Mouse (Mus musculus) thymus, adult 2 months (tissue): ENCODE data around the gene Aldh4a1. TPM values are rescaled to one million over a fixed set of nuclear protein-coding genes. Genes with fewer than 3 reads are reported as not detected.

Source experiments
- DNase-seq: peaks from one replicate; pipeline ENCODE4 v3.0.0; 2021
- H3K27ac ChIP-seq: fragments of 200-500 bp; 2 replicates; pipeline ENCODE4 v1.5.1; 2012; ENCODE audit warnings: low read length, control low read depth; ENCODE audit not compliant: control insufficient read depth, insufficient read depth
- H3K27me3 ChIP-seq: fragments of 200-500 bp; 2 replicates; pipeline ENCODE4 v1.6.1; 2012; ENCODE audit warnings: mild to moderate bottlenecking, low read length, moderate library complexity, mixed read lengths; ENCODE audit not compliant: control insufficient read depth, insufficient read depth
- H3K36me3 ChIP-seq: fragments of 200-500 bp; 2 replicates; pipeline ENCODE4 v1.6.1; 2012; ENCODE audit warnings: mild to moderate bottlenecking, low read length, moderate library complexity; ENCODE audit not compliant: control insufficient read depth, insufficient read depth
- H3K4me1 ChIP-seq: fragments of 200-500 bp; replicated peaks from 2 replicates; pipeline ENCODE4 v1.6.1; 2012; ENCODE audit warnings: low read length; ENCODE audit not compliant: control insufficient read depth, insufficient read depth
- H3K4me3 ChIP-seq: fragments of 200-500 bp; 2 replicates; pipeline ENCODE4 v1.5.1; 2012; ENCODE audit warnings: mild to moderate bottlenecking, low read length, control low read depth, moderate library complexity; ENCODE audit not compliant: control insufficient read depth, insufficient read depth
- CTCF ChIP-seq: fragments of 200-500 bp; IDR thresholded peaks from 2 replicates; pipeline ENCODE4 v1.5.1; 2012; ENCODE audit warnings: mild to moderate bottlenecking, control low read depth, low read length, moderate library complexity, borderline replicate concordance; ENCODE audit not compliant: control insufficient read depth, poor library complexity, insufficient read depth; ENCODE audit errors: extremely low read depth
- POLR2A ChIP-seq: fragments of 200-500 bp; IDR thresholded peaks from 2 replicates; pipeline ENCODE4 v1.6.1; 2012; ENCODE audit warnings: mild to moderate bottlenecking, low read length, control low read depth, moderate library complexity; ENCODE audit not compliant: control insufficient read depth, poor library complexity, insufficient read depth; ENCODE audit errors: extremely low read depth
- WGBS: fragments of 180-500 bp; shearing (Covaris S2); methylation state at CpG from one replicate; pipeline ENCODE4 v1.1.7; 2018; 5-methylcytosine and 5-hydroxymethylcytosine counted together
- polyA plus RNA-seq: library from polyadenylated mRNA; depleted of rRNA; stranded (reverse); fragments of >200 nt; gene quantifications from 2 replicates; pipeline ENCODE4 v1.2.3, GENCODE M21; 2012

Gene Aldh4a1
- polyA plus RNA-seq, 1 experiment, result 69.2 TPM

GRCm38 (mm10) chr4:139587370-139587769 is 35.3 kb upstream of the Aldh4a1 start:
- H3K4me3 ChIP-seq, result no peak overlapping the region
- H3K36me3 ChIP-seq, result no peaks in the 10 kb centered on the region
- peaks cover 13% of the 10 kb centered on the region for H3K4me1 ChIP-seq
- no peaks in the 10 kb centered on the region for H3K27me3 ChIP-seq
- 92% methylated on average over 4 of the region's 4 CpGs for WGBS
- H3K27ac ChIP-seq, result no peak overlapping the region
- DNase-seq, result no peak
- TF ChIP-seq CTCF (no peak), POLR2A (no peak)

- H3K27ac ChIP-seq, result no peak overlapping the region
- H3K4me1 ChIP-seq, result peaks cover 9% of the 10 kb centered on the region
These were observed 34.9 kb upstream of the Aldh4a1 start for GRCm38 (mm10) chr4:139587773-139588172.

GRCm38 (mm10) chr4:139589351-139590027 is 33.2 kb upstream of the Aldh4a1 start:
- Histone ChIP-seq H3K4me1 (0 out of 2 replicates have a peak, but pooled peaks cover 4% of the 10 kb centered on the region), H3K27me3 (no peaks in the 10 kb centered on the region), H3K4me3 (no peak overlapping the region), H3K36me3 (no peaks in the 10 kb centered on the region), H3K27ac (no peak overlapping the region)
- DNase-seq, result no peak
- 71% methylated on average over 5 of the region's 5 CpGs for WGBS
- TF ChIP-seq POLR2A (no peak), CTCF (no peak)

More at GRCm38 (mm10) chr4:139587773-139588172, 34.9 kb upstream of the Aldh4a1 start:
- DNase-seq, result no peak
- Histone ChIP-seq H3K4me3 (no peak overlapping the region), H3K27me3 (no peaks in the 10 kb centered on the region), H3K36me3 (no peaks in the 10 kb centered on the region)
- WGBS, result 98% methylated on average over 4 of the region's 4 CpGs
- TF ChIP-seq POLR2A (no peak), CTCF (no peak)

GRCm38 (mm10) chr4:139590446-139590845 is 32.2 kb upstream of the Aldh4a1 start:
- H3K4me3 ChIP-seq, result no peak overlapping the region
- TF ChIP-seq CTCF (no peak), POLR2A (no peak)
- H3K27me3 ChIP-seq, result no peaks in the 10 kb centered on the region
- WGBS, result 90% methylated on average over 4 of the region's 4 CpGs
- no peak for DNase-seq
- no peak overlapping the region for H3K27ac ChIP-seq
- no peaks in the 10 kb centered on the region for H3K36me3 ChIP-seq
- 0 out of 2 replicates have a peak, but pooled peaks cover 4% of the 10 kb centered on the region for H3K4me1 ChIP-seq

DNA sequence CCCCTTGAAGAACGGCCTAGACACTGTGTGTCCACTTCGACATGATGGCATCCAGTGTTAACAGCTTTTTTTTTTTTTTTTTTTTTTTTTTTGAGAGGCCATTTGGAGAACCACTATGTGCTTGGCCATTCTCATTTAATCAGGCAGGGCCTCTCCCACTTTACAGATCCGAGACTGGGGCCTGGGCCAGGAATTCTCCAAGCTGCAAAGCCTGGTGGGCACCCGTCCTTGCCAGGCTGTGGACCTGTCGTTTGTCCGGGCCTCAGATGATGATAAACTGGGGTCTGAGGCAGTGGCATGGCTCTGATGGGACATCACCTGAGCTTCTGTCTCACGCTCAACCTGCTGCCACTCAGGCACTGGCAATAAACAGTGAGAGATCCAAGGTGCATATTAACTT is 29.8 kb upstream of the Aldh4a1 start:
- no peak for TF ChIP-seq CTCF
- no peak for TF ChIP-seq POLR2A
- Histone ChIP-seq H3K4me1 (peaks cover 26% of the 10 kb centered on the region), H3K4me3 (no peak overlapping the region), H3K36me3 (no peaks in the 10 kb centered on the region), H3K27ac (no peak overlapping the region), H3K27me3 (no peaks in the 10 kb centered on the region)
- 94% methylated on average over 7 of the region's 7 CpGs for WGBS
- no peak for DNase-seq

DNA sequence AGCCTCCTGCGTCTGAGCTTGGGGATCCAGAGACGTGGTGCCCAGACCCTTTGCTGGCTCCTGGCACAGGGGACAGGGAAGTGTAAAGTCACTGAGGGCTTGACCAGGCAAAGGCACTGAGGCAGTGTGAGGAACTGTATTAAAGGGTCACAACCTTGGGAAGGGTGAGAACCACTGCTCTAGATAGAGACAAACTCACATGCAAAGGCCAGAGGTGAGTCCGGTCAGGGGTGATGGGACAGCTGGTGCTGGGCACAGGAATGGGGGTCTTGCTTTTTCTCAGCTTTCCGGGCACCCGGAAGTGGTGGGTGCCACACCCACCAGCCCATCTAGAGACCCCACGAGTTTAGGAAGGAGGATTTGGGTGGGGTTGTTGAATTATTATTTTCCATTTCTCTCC is 29.3 kb upstream of the Aldh4a1 start:
- TF ChIP-seq POLR2A (no peak), CTCF (no peak)
- H3K36me3 ChIP-seq, result no peaks in the 10 kb centered on the region
- H3K4me1 ChIP-seq, result peaks cover 31% of the 10 kb centered on the region
- no peak overlapping the region for H3K4me3 ChIP-seq
- no peak overlapping the region for H3K27ac ChIP-seq
- 87% methylated on average over 6 of the region's 6 CpGs for WGBS
- H3K27me3 ChIP-seq, result no peaks in the 10 kb centered on the region
- DNase-seq, result no peak
